Mouse (Mus musculus) duodenum, adult 2 months (tissue): ENCODE measurements around the gene Gm9732. TPM values are rescaled to one million over a fixed set of nuclear protein-coding genes. Genes with fewer than 3 reads are reported as not detected.

Experiments
- polyA plus RNA-seq: library from polyadenylated mRNA; depleted of rRNA; stranded (reverse); fragments of >200 nt; gene quantifications from 2 replicates; pipeline ENCODE4 v1.2.3, GENCODE M21; 2012; ENCODE audit warnings: low replicate concordance; rRNA removed

Gm9732 gene
- not detected in 2 replicates for polyA plus RNA-seq

GRCm38 (mm10) chr14:43274986-43275511 is at the start of gene Gm9732:
TSS of gene Gm9732 (plus strand) at chr14:43275036.

GRCm38 (mm10) chr14:43235204-43235603 is 39.6 kb upstream of the Gm9732 start, which contains the start of gene Gm8122:
TSS of gene Gm8122 (minus strand) at chr14:43235304.

GRCm38 (mm10) chr14:43258349-43258748 is 16.5 kb upstream of the Gm9732 start, which contains the start of gene Gm8126:
TSS of gene Gm8126 (plus strand) at chr14:43258649.

GRCm38 (mm10) chr14:43293503-43293902 is 18.7 kb downstream of the Gm9732 start, which contains the start of gene Gm8127:
TSS of gene Gm8127 (minus strand) at chr14:43293832.

GRCm38 (mm10) chr14:43347711-43348110 is 72.9 kb downstream of the Gm9732 start, which contains the start of gene 1700001F09Rik:
TSS of gene 1700001F09Rik (minus strand) at chr14:43347811.

Other genes with a start within 250 kb of the Gm9732 start
- gene Gm8094, start 198.4 kb upstream of the Gm9732 start, polyA plus RNA-seq = not detected in 2 replicates
- gene Gm8104, start 174.4 kb upstream of the Gm9732 start, polyA plus RNA-seq = not detected in 2 replicates
- gene Gm7233, start 95.2 kb upstream of the Gm9732 start, polyA plus RNA-seq = not detected in 2 replicates
- gene Gm8122, start 39.7 kb upstream of the Gm9732 start, polyA plus RNA-seq = not detected in 2 replicates
- gene Gm8126, start 16.4 kb upstream of the Gm9732 start, polyA plus RNA-seq = not detected in 2 replicates
- not detected in 2 replicates for gene Gm8127, start 18.8 kb downstream of the Gm9732 start, polyA plus RNA-seq
- gene 1700001F09Rik, start 72.8 kb downstream of the Gm9732 start, polyA plus RNA-seq = not detected in 2 replicates
- gene Gm8138, start 141.3 kb downstream of the Gm9732 start, polyA plus RNA-seq = not detected in 2 replicates